Mouse (Mus musculus): Measurements from ENCODE around the gene Mad1l1. TPM values are rescaled to one million over a fixed set of nuclear protein-coding genes. Genes with fewer than 3 reads are reported as not detected.

The Mad1l1 gene
- total RNA-seq, 2 experiments from 2014 or later, result 18.2 to 18.8 TPM

- DNase-seq (ENCODE audit: low spot score in 2 of 2), result no peak
Observed at GRCm38 (mm10) chr5:140221016-140221650, 100.2 kb downstream of the Mad1l1 start.

- no peak for DNase-seq (ENCODE audit: low spot score in 2 of 2)
Observed at GRCm38 (mm10) chr5:140219252-140219651, 102.1 kb downstream of the Mad1l1 start.

GRCm38 (mm10) chr5:140217900-140218299, 103.5 kb downstream of the Mad1l1 start:
- DNase-seq (ENCODE audit: low spot score in 2 of 2), result no peak

- DNase-seq (ENCODE audit: low spot score in 2 of 2), result no peak
Observed at GRCm38 (mm10) chr5:140217083-140217482, 104.3 kb downstream of the Mad1l1 start.

- DNase-seq (ENCODE audit: low spot score in 2 of 2), result no peak
Observed at GRCm38 (mm10) chr5:140215471-140216087, 105.8 kb downstream of the Mad1l1 start.

- no peak for DNase-seq (ENCODE audit: low spot score in 2 of 2)
Observed at GRCm38 (mm10) chr5:140213001-140213400, 108.4 kb downstream of the Mad1l1 start.

GRCm38 (mm10) chr5:140210417-140211184, 110.8 kb downstream of the Mad1l1 start:
- no peak for DNase-seq (ENCODE audit: low spot score in 2 of 2)

- peak; percentile 17 to 29 for DNase-seq (ENCODE audit: low spot score in 2 of 2)
Observed at GRCm38 (mm10) chr5:140208743-140209409, 112.5 kb downstream of the Mad1l1 start.

- no peak for DNase-seq (ENCODE audit: low spot score in 2 of 2)
Observed at GRCm38 (mm10) chr5:140206726-140207703, 114.3 kb downstream of the Mad1l1 start.

GRCm38 (mm10) chr5:140205991-140206390, 115.4 kb downstream of the Mad1l1 start:
- no peak for DNase-seq (ENCODE audit: low spot score in 2 of 2)

GRCm38 (mm10) chr5:140204465-140204864, 116.9 kb downstream of the Mad1l1 start:
- DNase-seq (ENCODE audit: low spot score in 2 of 2), result no peak

- DNase-seq (ENCODE audit: low spot score in 2 of 2), result no peak
Observed at GRCm38 (mm10) chr5:140204037-140204436, 117.3 kb downstream of the Mad1l1 start.

GRCm38 (mm10) chr5:140202451-140202850, 118.9 kb downstream of the Mad1l1 start:
- DNase-seq (ENCODE audit: low spot score in 2 of 2), result no peak

GRCm38 (mm10) chr5:140201566-140201965, 119.8 kb downstream of the Mad1l1 start:
- no peak for DNase-seq (ENCODE audit: low spot score in 2 of 2)

GRCm38 (mm10) chr5:140201109-140201508, 120.2 kb downstream of the Mad1l1 start:
- no peak for DNase-seq (ENCODE audit: low spot score in 2 of 2)

- DNase-seq (ENCODE audit: low spot score in 2 of 2), result peak; percentile 77 to 80
Observed at GRCm38 (mm10) chr5:140197705-140198104, 123.6 kb downstream of the Mad1l1 start.

GRCm38 (mm10) chr5:140196446-140196845, 124.9 kb downstream of the Mad1l1 start:
- no peak for DNase-seq (ENCODE audit: low spot score in 2 of 2)

GRCm38 (mm10) chr5:140194173-140194572, 127.2 kb downstream of the Mad1l1 start:
- peak in 1 of 2 experiments; percentile 20 for DNase-seq (ENCODE audit: low spot score in 2 of 2)

- DNase-seq (ENCODE audit: low spot score in 2 of 2), result no peak
Observed at GRCm38 (mm10) chr5:140191539-140191938, 129.8 kb downstream of the Mad1l1 start.

- no peak for DNase-seq (ENCODE audit: low spot score in 2 of 2)
Observed at GRCm38 (mm10) chr5:140186351-140186750, 135.0 kb downstream of the Mad1l1 start.

Data from layer of hippocampus, postnatal 14 days (tissue).